Mouse (Mus musculus): ENCODE data around the gene Pgbd5.

GRCm38 (mm10) chr8:124346852-124347523 is 92.5 kb downstream of the Pgbd5 start:
- no peak for TF ChIP-seq EP300 (IDR thresholded peaks at IDR 0.05; ENCODE audit: insufficient read depth, low read depth, low read length)
- TF ChIP-seq CTCF (IDR thresholded peaks at IDR 0.05): peak; percentile 96
